Mouse (Mus musculus) kidney, adult 11 months (tissue): ENCODE results near the gene Olfr583.

Source experiments
- DNase-seq: peaks from one replicate; pipeline ENCODE4 v3.0.0; 2022

Olfr583 gene

GRCm38 (mm10) chr7:103051000-103051399, at the start of gene Olfr583:
Olfr583 (plus strand) TSS chr7:103051300.
- DNase-seq: no peak

GRCm38 (mm10) chr7:103037724-103038123, 13.4 kb upstream of the Olfr583 start, which contains the start of gene Olfr582:
Olfr582 (plus strand) TSS chr7:103038024.
- no peak for DNase-seq

- no peak for DNase-seq
Measured at GRCm38 (mm10) chr7:103081585-103081984, 30.5 kb downstream of the Olfr583 start, which contains the start of gene Olfr584. Olfr584 (plus strand) TSS chr7:103081885.

- DNase-seq: no peak
Measured at GRCm38 (mm10) chr7:103097420-103097819, 46.3 kb downstream of the Olfr583 start, which contains the start of gene Olfr585. Olfr585 (plus strand) TSS chr7:103097720.
